ENCODE assay signal across 8 mouse cellular contexts in the genomic region with DNA sequence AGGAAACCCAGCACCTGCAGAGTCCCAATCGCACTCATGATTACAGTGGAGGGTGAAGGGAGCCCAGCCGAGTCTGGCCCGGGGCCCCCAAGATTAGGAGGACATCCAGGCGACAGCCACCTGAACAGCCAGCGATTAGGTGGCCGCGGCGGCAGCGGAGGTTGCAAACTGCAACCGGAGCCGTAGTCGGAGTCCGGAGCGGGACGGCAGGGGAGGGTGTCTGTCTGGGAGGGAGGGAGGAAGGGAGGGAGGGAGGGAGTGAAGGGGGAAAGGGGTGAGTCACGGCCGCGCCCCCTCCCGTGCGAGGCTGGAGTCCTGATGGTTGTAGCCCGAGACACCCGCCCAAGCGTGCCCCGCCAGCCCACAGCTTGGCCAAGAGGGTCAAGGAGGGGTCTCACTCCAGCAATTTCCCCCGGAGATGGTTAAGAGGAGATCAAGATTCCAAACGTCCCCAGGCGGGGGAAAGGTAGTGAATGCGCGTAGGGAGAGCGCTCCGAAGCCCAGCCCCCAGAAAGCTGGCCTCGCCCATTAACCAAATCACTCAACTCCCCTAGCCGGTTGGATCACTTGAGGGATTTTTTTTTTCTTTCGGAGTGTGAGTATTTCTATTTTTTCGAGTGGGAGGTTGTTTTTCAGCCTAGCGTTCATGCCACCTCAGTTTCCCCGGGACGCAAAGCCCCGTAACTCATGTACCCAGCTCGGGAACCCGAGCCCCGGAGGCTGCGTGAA. TPM values are rescaled to one million over a fixed set of nuclear protein-coding genes. Genes with fewer than 3 reads are reported as not detected.
DNase-seq lines count a peak whose midpoint lies in the region; ATAC-seq and TF ChIP-seq lines count a peak whose summit lies in the region.

A gene (minus strand): TSS at position 189 of the 729 bp plus-strand sequence.

- DNase-seq in spleen, adult 12 weeks (ENCODE audit: low spot score): peak; percentile 9
- no peak for DNase-seq in spleen, postnatal 4 days (ENCODE audit: low spot score in 2 of 2)
- DNase-seq in kidney, adult 9 months: peak; percentile 85
- DNase-seq in lung, postnatal 0 days (ENCODE audit: low spot score): peak; percentile 89
- peak; percentile 35 for DNase-seq in ovary, postnatal 10 days (ENCODE audit: low spot score)
- DNase-seq in urinary bladder, postnatal 4 days (ENCODE audit: low spot score in 2 of 2): peak; percentile 58 to 67

- peak; percentile 74 for TF ChIP-seq EP300 in lung, postnatal 0 days (IDR thresholded peaks at IDR 0.05)

- peak within 1 kb of the TSS; percentile 23 for H3K4me3 ChIP-seq in cortical plate, adult 2 months (ENCODE audit: insufficient read depth, low read length)
- H3K4me3 ChIP-seq in heart, embryonic 11.5 days (ENCODE audit: low read depth, low read length): peak within 1 kb of the TSS; percentile 60
- H3K4me3 ChIP-seq in lung, postnatal 0 days (ENCODE audit: low read depth, low read length): peak within 1 kb of the TSS; percentile 63

- no peaks in the 10 kb centered on the region for H3K9me3 ChIP-seq in heart, embryonic 11.5 days (replicated peaks; ENCODE audit: control insufficient read depth, low read length)
- no peaks in the 10 kb centered on the region for H3K9me3 ChIP-seq in lung, postnatal 0 days (ENCODE audit: low read length)

- no peaks in the 10 kb centered on the region for H3K36me3 ChIP-seq in heart, embryonic 11.5 days (ENCODE audit: control insufficient read depth, insufficient read depth, low read length)
- H3K36me3 ChIP-seq in lung, postnatal 0 days (ENCODE audit: insufficient read depth, low read length): no peaks in the 10 kb centered on the region

- H3K27me3 ChIP-seq in heart, embryonic 11.5 days (ENCODE audit: control insufficient read depth, insufficient read depth, low read length): peaks cover 29% of the 10 kb centered on the region
- no peaks in the 10 kb centered on the region; the same call in 1 of the 2 replicates for H3K27me3 ChIP-seq in lung, postnatal 0 days (replicated peaks; ENCODE audit: insufficient read depth, low read length)

- peak within 1 kb of the TSS; percentile 62 for H3K9ac ChIP-seq in heart, embryonic 11.5 days (ENCODE audit: low read depth, low read length)
- peak within 1 kb of the TSS; percentile 62 for H3K9ac ChIP-seq in lung, postnatal 0 days (replicated peaks; ENCODE audit: low read depth)

- ATAC-seq in heart, embryonic 11.5 days (replicated peaks; ENCODE audit: insufficient number of reproducible peaks, low FRiP score, low TSS enrichment): peak; percentile 37
- peak; percentile 84 for ATAC-seq in lung, postnatal 0 days

- H3K4me2 ChIP-seq in heart, embryonic 11.5 days: peak within 1 kb of the TSS; percentile 98
- peak within 1 kb of the TSS; percentile 98 for H3K4me2 ChIP-seq in lung, postnatal 0 days (replicated peaks; ENCODE audit: low read depth, low read length)

- TF ChIP-seq POLR2A in cortical plate, adult 2 months (IDR thresholded peaks at IDR 0.05; ENCODE audit: extremely low read depth, insufficient read depth, low read length): no peak

- H3K27ac ChIP-seq in cortical plate, adult 2 months (ENCODE audit: insufficient read depth, low read length): no peak within 1 kb of the TSS
- H3K27ac ChIP-seq in heart, embryonic 11.5 days (ENCODE audit: low read depth, low read length): peak within 1 kb of the TSS; percentile 22; the same call in 1 of the 2 replicates
- H3K27ac ChIP-seq in lung, postnatal 0 days (ENCODE audit: low read length): peak within 1 kb of the TSS; percentile 97

- TF ChIP-seq CTCF in cortical plate, adult 2 months (IDR thresholded peaks at IDR 0.05; ENCODE audit: extremely low read depth, insufficient read depth, low read length): no peak
- TF ChIP-seq CTCF in lung, postnatal 0 days (IDR thresholded peaks at IDR 0.05): no peak

- under 1% methylated on average over 42 of the region's 43 CpGs for WGBS in heart, embryonic 11.5 days (ENCODE audit: insufficient replicate concordance)
- under 1% methylated on average over 41 of the region's 43 CpGs for WGBS in lung, postnatal 0 days

- H3K4me1 ChIP-seq in cortical plate, adult 2 months (ENCODE audit: control insufficient read depth, insufficient read depth, low read length): no peaks in the 10 kb centered on the region
- H3K4me1 ChIP-seq in heart, embryonic 11.5 days (ENCODE audit: control insufficient read depth, insufficient read depth, low read length): 0 out of 2 replicates have a peak, but pooled peaks cover 7% of the 10 kb centered on the region
- H3K4me1 ChIP-seq in lung, postnatal 0 days (ENCODE audit: insufficient read depth, low read depth, low read length): no peaks in the 10 kb centered on the region

RNA-seq across cellular contexts. Expression of the gene that starts here (rescaled TPM):
- 7.6 and 9.1 TPM in 2 replicates for polyA plus RNA-seq in cortical plate, adult 2 months (2012; rRNA removed)
- 5.8 and 9.1 TPM in 2 replicates for polyA plus RNA-seq in heart, embryonic 11.5 days (2014; fragmentation: Nextera tagmentation; extraction: Ambion mirVana)
- polyA plus RNA-seq in lung, postnatal 0 days (2015; fragmentation: Nextera tagmentation; extraction: Ambion mirVana): 21.4 and 22.6 TPM in 2 replicates

Comparison
In these comparisons a context has a peak if more than half of its experiments do, and no peak if none do; other contexts are left out.
1. DNase-seq: peak in spleen, adult 12 weeks (single experiment), kidney, adult 9 months (single experiment), lung, postnatal 0 days (single experiment), ovary, postnatal 10 days (single experiment) and urinary bladder, postnatal 4 days (2 of 2); none in spleen, postnatal 4 days (0 of 2).
2. Peak in every context shown above with its lines, with median percentiles within 50 percentile points of each other: H3K4me3 ChIP-seq.